In the genomic region with DNA sequence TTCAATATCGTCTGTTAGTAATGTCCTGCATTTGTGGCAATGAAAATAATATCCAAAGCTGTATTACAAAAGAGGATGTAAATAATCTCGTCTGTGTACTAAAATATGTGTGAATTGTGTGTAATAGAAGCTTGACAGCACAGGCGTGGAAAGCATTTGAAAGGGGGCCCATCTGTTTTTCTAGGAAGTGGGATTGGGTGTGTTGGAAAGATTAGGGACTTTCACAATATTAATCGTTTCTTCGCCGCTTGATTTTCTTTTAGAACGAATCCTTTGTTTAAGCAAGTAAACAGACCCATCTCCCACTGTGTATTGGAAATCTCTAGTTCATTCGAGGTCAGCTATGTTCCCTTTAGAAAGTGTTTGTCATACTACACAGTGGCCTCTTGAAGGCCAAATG, we compare ENCODE assay signal across 11 mouse cellular contexts.
"Had no signal": no experiment of that assay in that cellular context is flagged by ENCODE, and none has a peak within 500 bp of the region (broad histone marks: within the 10 kb centered on the region; RNA-seq: fewer than 3 reads in every experiment).

No protein-coding gene starts in this region.

- H3K4me3 ChIP-seq: left cerebral cortex, adult 2 months; limb, embryonic 10.5 days; liver, embryonic 12.5 days; lung, embryonic 15.5 days; midbrain, embryonic 10.5 days; neural tube, embryonic 12.5 days had no signal

- H3K27ac ChIP-seq: left cerebral cortex, adult 2 months; limb, embryonic 10.5 days; liver, embryonic 12.5 days; lung, embryonic 15.5 days; midbrain, embryonic 10.5 days; neural tube, embryonic 12.5 days had no signal

- DNase-seq: kidney, postnatal 25 days; lung, postnatal 36 days; midbrain, embryonic 14.5 days; right cerebral cortex, postnatal 4 days; thymus, postnatal 4 days had no signal

- H3K4me2 ChIP-seq: liver, embryonic 12.5 days; lung, embryonic 15.5 days; neural tube, embryonic 12.5 days had no signal

- H3K4me1 ChIP-seq: limb, embryonic 10.5 days; midbrain, embryonic 10.5 days; neural tube, embryonic 12.5 days had no signal

- H3K9ac ChIP-seq: liver, embryonic 12.5 days; lung, embryonic 15.5 days; neural tube, embryonic 12.5 days had no signal

- H3K36me3 ChIP-seq: limb, embryonic 10.5 days; liver, embryonic 12.5 days; lung, embryonic 15.5 days; midbrain, embryonic 10.5 days; neural tube, embryonic 12.5 days had no signal

- H3K9me3 ChIP-seq: limb, embryonic 10.5 days; liver, embryonic 12.5 days; lung, embryonic 15.5 days; midbrain, embryonic 10.5 days; neural tube, embryonic 12.5 days had no signal

- ATAC-seq: liver, embryonic 12.5 days had no signal

- H3K27me3 ChIP-seq: liver, embryonic 12.5 days; lung, embryonic 15.5 days; neural tube, embryonic 12.5 days had no signal
